Mouse (Mus musculus): ENCODE results near the gene Rictor. TPM values are rescaled to one million over a fixed set of nuclear protein-coding genes. Genes with fewer than 3 reads are reported as not detected.
"Not testable (repeated sequence)": the region's sequence is repeated elsewhere in the genome, so short reads cannot be mapped to it uniquely, and the experiment has no call there.

Gene Rictor
- polyA plus RNA-seq, 1 experiment from 2014 or later, result 59.1 TPM

GRCm38 (mm10) chr15:6792846-6793245 lies 84.7 kb downstream of the Rictor start:
- DNase-seq (peak; percentile 25), ATAC-seq (ENCODE audit: low FRiP score, low TSS enrichment) (no peak)
- Histone ChIP-seq H3K9me3 (ENCODE audit: control insufficient read depth, low read length) (no peaks in the 10 kb centered on the region), H3K27ac (replicated peaks; ENCODE audit: low read depth, low read length) (no peak overlapping the region), H3K4me3 (replicated peaks; ENCODE audit: low read depth, low read length) (no peak overlapping the region), H3K9ac (replicated peaks; ENCODE audit: low read length) (no peak overlapping the region), H3K4me2 (ENCODE audit: low read length) (no peak overlapping the region), H3K4me1 (ENCODE audit: control insufficient read depth, insufficient read depth, low read length) (no peaks in the 10 kb centered on the region), H3K36me3 (ENCODE audit: control insufficient read depth, insufficient read depth, low read length) (peaks cover 95% of the 10 kb centered on the region), H3K27me3 (ENCODE audit: control insufficient read depth, insufficient read depth, low read length) (no peaks in the 10 kb centered on the region)
- 89% methylated on average over 7 of the region's 7 CpGs for WGBS

GRCm38 (mm10) chr15:6801212-6801611 lies 93.0 kb downstream of the Rictor start:
- DNase-seq, result not testable (repeated sequence)
- over 99% methylated on average over 8 of the region's 8 CpGs for WGBS

GRCm38 (mm10) chr15:6815807-6816206 lies 107.6 kb downstream of the Rictor start:
- WGBS, result 91% methylated on average over 4 of the region's 4 CpGs
- no peaks in the 10 kb centered on the region for H3K27me3 ChIP-seq (ENCODE audit: control insufficient read depth, insufficient read depth, low read length)
- H3K27ac ChIP-seq (replicated peaks; ENCODE audit: low read depth, low read length), result no peak overlapping the region
- H3K9me3 ChIP-seq (ENCODE audit: control insufficient read depth, low read length), result no peaks in the 10 kb centered on the region
- H3K36me3 ChIP-seq (ENCODE audit: control insufficient read depth, insufficient read depth, low read length), result no peaks in the 10 kb centered on the region
- no peak overlapping the region for H3K9ac ChIP-seq (replicated peaks; ENCODE audit: low read length)
- DNase-seq, result no peak
- H3K4me2 ChIP-seq (ENCODE audit: low read length), result no peak overlapping the region
- ATAC-seq (ENCODE audit: low FRiP score, low TSS enrichment), result no peak
- no peak overlapping the region for H3K4me3 ChIP-seq (replicated peaks; ENCODE audit: low read depth, low read length)
- no peaks in the 10 kb centered on the region for H3K4me1 ChIP-seq (ENCODE audit: control insufficient read depth, insufficient read depth, low read length)

More at GRCm38 (mm10) chr15:6801212-6801611, 93.0 kb downstream of the Rictor start:
- H3K4me1 ChIP-seq (ENCODE audit: control insufficient read depth, insufficient read depth, low read length); H3K27ac ChIP-seq (replicated peaks; ENCODE audit: low read depth, low read length); H3K9me3 ChIP-seq (ENCODE audit: control insufficient read depth, low read length); H3K4me2 ChIP-seq (ENCODE audit: low read length); H3K27me3 ChIP-seq (ENCODE audit: control insufficient read depth, insufficient read depth, low read length); ATAC-seq (ENCODE audit: low FRiP score, low TSS enrichment); H3K9ac ChIP-seq (replicated peaks; ENCODE audit: low read length); H3K4me3 ChIP-seq (replicated peaks; ENCODE audit: low read depth, low read length): not testable (repeated sequence)
- H3K36me3 ChIP-seq (ENCODE audit: control insufficient read depth, insufficient read depth, low read length), result peaks cover 31% of the 10 kb centered on the region

- Histone ChIP-seq H3K9me3 (ENCODE audit: control insufficient read depth, low read length) (no peaks in the 10 kb centered on the region), H3K27ac (replicated peaks; ENCODE audit: low read depth, low read length) (no peak overlapping the region), H3K4me3 (replicated peaks; ENCODE audit: low read depth, low read length) (no peak overlapping the region), H3K4me2 (ENCODE audit: low read length) (no peak overlapping the region), H3K36me3 (ENCODE audit: control insufficient read depth, insufficient read depth, low read length) (no peaks in the 10 kb centered on the region), H3K4me1 (ENCODE audit: control insufficient read depth, insufficient read depth, low read length) (no peaks in the 10 kb centered on the region), H3K27me3 (ENCODE audit: control insufficient read depth, insufficient read depth, low read length) (no peaks in the 10 kb centered on the region), H3K9ac (replicated peaks; ENCODE audit: low read length) (no peak overlapping the region)
- 54% methylated on average over 4 of the region's 4 CpGs for WGBS
- ATAC-seq (ENCODE audit: low FRiP score, low TSS enrichment) (no peak; the same call in 1 of the 2 replicates), DNase-seq (peak; percentile 73)
Observed at GRCm38 (mm10) chr15:6840199-6840598, 132.0 kb downstream of the Rictor start.

- no peaks in the 10 kb centered on the region for H3K36me3 ChIP-seq (ENCODE audit: control insufficient read depth, insufficient read depth, low read length)
- no peaks in the 10 kb centered on the region for H3K27me3 ChIP-seq (ENCODE audit: control insufficient read depth, insufficient read depth, low read length)
- H3K4me2 ChIP-seq (ENCODE audit: low read length), result no peak overlapping the region
- no peaks in the 10 kb centered on the region for H3K4me1 ChIP-seq (ENCODE audit: control insufficient read depth, insufficient read depth, low read length)
- no peak for DNase-seq
- H3K9ac ChIP-seq (replicated peaks; ENCODE audit: low read length), result no peak overlapping the region
- no peak overlapping the region for H3K4me3 ChIP-seq (replicated peaks; ENCODE audit: low read depth, low read length)
- WGBS, result 63% methylated on average over 1 of the region's 1 CpGs
- H3K27ac ChIP-seq (replicated peaks; ENCODE audit: low read depth, low read length), result no peak overlapping the region
- H3K9me3 ChIP-seq (ENCODE audit: control insufficient read depth, low read length), result no peaks in the 10 kb centered on the region
- ATAC-seq (ENCODE audit: low FRiP score, low TSS enrichment), result no peak
Observed at GRCm38 (mm10) chr15:6849851-6850250, 141.7 kb downstream of the Rictor start.

Other genes with a start within 250 kb of the Rictor start
- gene Fyb, start 185.5 kb upstream of the Rictor start, polyA plus RNA-seq (2014; fragmentation: Nextera tagmentation; extraction: Ambion mirVana), result 0.67 and 6.1 TPM in 2 replicates
- gene Osmr, start 166.6 kb downstream of the Rictor start, polyA plus RNA-seq (2014; fragmentation: Nextera tagmentation; extraction: Ambion mirVana), result 0.85 and 1.8 TPM in 2 replicates

Data from midbrain, embryonic 14.5 days (tissue).